Mouse (Mus musculus) hindbrain, embryonic 16.5 days (tissue): ENCODE data around the gene Vamp5. TPM values are rescaled to one million over a fixed set of nuclear protein-coding genes. Genes with fewer than 3 reads are reported as not detected.

Experiments used
- ATAC-seq: fragments of 200-750 bp; cut with Nextera tagmentation; 2 replicates; pipeline ENCODE4 v1.8.0; 2017; ENCODE audit warnings: moderate TSS enrichment, moderate library complexity
- H3K27ac ChIP-seq: fragments of 300-500 bp; sonication (generic); 2 replicates; pipeline ENCODE4 v1.5.1; 2014; ENCODE audit warnings: low read depth, mild to moderate bottlenecking, control low read depth, low read length, moderate library complexity
- H3K27me3 ChIP-seq: fragments of 300-500 bp; sonication (generic); replicated peaks from 2 replicates; pipeline ENCODE4 v1.6.1; 2014; ENCODE audit warnings: low read length; ENCODE audit not compliant: control insufficient read depth, insufficient read depth
- H3K36me3 ChIP-seq: fragments of 300-500 bp; sonication (generic); 2 replicates; pipeline ENCODE4 v1.6.1; 2014; ENCODE audit warnings: mild to moderate bottlenecking, low read length, moderate library complexity, mixed read lengths; ENCODE audit not compliant: control insufficient read depth, insufficient read depth
- H3K4me1 ChIP-seq: fragments of 300-500 bp; sonication (generic); 2 replicates; pipeline ENCODE4 v1.6.1; 2014; ENCODE audit warnings: low read depth, low read length; ENCODE audit not compliant: control insufficient read depth, insufficient read depth
- H3K4me2 ChIP-seq: fragments of 300-500 bp; sonication (generic); 2 replicates; pipeline ENCODE4 v1.6.1; 2014; ENCODE audit warnings: mild to moderate bottlenecking, low read length, control low read depth, moderate library complexity
- H3K4me3 ChIP-seq: fragments of 300-500 bp; sonication (generic); 2 replicates; pipeline ENCODE4 v1.5.1; 2014; ENCODE audit warnings: mild to moderate bottlenecking, low read length, control low read depth, moderate library complexity
- H3K9ac ChIP-seq: fragments of 300-500 bp; sonication (generic); 2 replicates; pipeline ENCODE4 v1.6.1; 2014; ENCODE audit warnings: low read depth, mild to moderate bottlenecking, control low read depth, low read length, moderate library complexity
- H3K9me3 ChIP-seq: fragments of 300-500 bp; sonication (generic); 2 replicates; pipeline ENCODE4 v1.6.1; 2014; ENCODE audit warnings: mild to moderate bottlenecking, low read length, moderate library complexity; ENCODE audit not compliant: control insufficient read depth
- WGBS: fragments of 180-500 bp; shearing (Covaris S2); extraction: QIAGEN DNeasy Blood & Tissue Kit; methylation state at CpG from one replicate; pipeline ENCODE4 v1.1.7; 2014; 5-methylcytosine and 5-hydroxymethylcytosine counted together
- polyA plus RNA-seq: library from polyadenylated mRNA; unstranded; fragments of >200 nt; fragmentation: Nextera tagmentation; extraction: Ambion mirVana; gene quantifications from 2 replicates; pipeline ENCODE4 v1.2.1, GENCODE M21; 2015

Vamp5 gene
- polyA plus RNA-seq, 1 experiment from 2014 or later = 20.1 TPM

DNA sequence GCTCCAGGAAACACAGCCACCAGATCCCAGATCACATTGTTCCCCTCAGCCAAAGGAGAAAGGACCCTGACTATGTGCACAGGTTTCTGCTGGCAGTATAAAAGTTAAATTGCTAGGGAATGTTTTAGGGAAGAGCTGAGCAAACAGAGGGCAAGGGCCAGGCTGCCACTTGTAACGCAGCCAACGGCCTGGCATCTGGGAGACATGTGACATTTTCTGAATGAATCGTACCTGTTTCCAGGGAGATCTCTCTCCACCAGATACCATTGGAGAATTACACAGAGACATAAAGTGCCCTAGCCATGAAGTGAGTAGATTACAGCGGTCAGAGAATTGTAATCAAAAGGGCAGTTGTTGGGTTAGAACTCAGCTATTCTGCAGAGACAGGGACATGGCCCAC, 7.1 kb downstream of the Vamp5 start:
- Histone ChIP-seq H3K27ac (no peak overlapping the region), H3K4me2 (no peak overlapping the region), H3K36me3 (no peaks in the 10 kb centered on the region), H3K27me3 (no peaks in the 10 kb centered on the region), H3K9ac (no peak overlapping the region), H3K4me1 (no peaks in the 10 kb centered on the region), H3K4me3 (no peak overlapping the region), H3K9me3 (no peaks in the 10 kb centered on the region)
- WGBS = 77% methylated on average over 4 of the region's 4 CpGs
- ATAC-seq = no peak

DNA sequence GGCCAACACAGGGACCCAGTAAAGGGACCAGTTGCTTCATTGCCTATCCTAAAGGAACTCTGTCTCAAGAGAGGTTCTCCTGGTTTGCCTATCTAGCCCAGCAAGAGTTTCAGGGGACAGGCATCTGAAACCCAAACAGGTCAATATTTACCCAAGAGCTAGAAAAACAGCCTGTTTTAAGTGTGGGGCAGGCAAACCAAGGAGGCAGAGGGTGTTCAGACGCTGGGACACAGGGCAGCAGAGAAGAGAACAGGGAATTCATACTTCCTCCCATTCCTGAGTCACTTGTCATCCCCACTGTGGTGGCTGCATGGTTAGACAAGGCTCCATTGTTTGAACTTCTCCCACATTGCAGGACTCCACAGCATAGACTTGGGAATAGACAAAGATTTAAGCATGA, 8.7 kb downstream of the Vamp5 start:
- Histone ChIP-seq H3K4me3 (no peak overlapping the region), H3K9ac (no peak overlapping the region), H3K27me3 (no peaks in the 10 kb centered on the region; the same call in 1 of the 2 replicates), H3K27ac (no peak overlapping the region), H3K4me2 (no peak overlapping the region), H3K9me3 (no peaks in the 10 kb centered on the region), H3K36me3 (no peaks in the 10 kb centered on the region), H3K4me1 (no peaks in the 10 kb centered on the region)
- ATAC-seq = no peak
- 19% methylated on average over 1 of the region's 1 CpGs for WGBS

DNA sequence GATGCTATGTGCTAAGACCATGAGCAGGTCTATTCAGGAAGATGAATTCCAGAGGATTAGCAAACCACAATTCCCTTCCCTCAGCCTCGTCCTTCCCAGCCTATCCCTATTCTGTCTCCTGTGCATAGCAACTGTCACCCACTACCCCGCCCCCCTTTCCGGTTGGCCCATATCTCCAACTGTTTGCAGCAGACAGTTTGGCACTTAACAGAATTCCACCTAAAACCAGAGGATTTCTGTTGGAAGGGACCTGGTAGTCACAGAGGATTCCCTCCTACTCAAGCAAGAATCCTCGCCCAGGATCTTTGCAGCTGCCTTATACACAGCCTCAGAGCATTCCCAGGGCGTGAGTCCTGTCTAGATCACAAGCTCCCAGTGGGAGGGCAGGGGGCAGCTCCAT, 9.1 kb downstream of the Vamp5 start:
- no peak overlapping the region for H3K4me3 ChIP-seq
- no peak overlapping the region for H3K9ac ChIP-seq
- H3K27me3 ChIP-seq = no peaks in the 10 kb centered on the region; the same call in 1 of the 2 replicates
- H3K27ac ChIP-seq = no peak overlapping the region
- no peaks in the 10 kb centered on the region for H3K9me3 ChIP-seq
- H3K36me3 ChIP-seq = no peaks in the 10 kb centered on the region
- ATAC-seq = no peak
- no peaks in the 10 kb centered on the region for H3K4me1 ChIP-seq
- no peak overlapping the region for H3K4me2 ChIP-seq
- 49% methylated on average over 5 of the region's 5 CpGs for WGBS

DNA sequence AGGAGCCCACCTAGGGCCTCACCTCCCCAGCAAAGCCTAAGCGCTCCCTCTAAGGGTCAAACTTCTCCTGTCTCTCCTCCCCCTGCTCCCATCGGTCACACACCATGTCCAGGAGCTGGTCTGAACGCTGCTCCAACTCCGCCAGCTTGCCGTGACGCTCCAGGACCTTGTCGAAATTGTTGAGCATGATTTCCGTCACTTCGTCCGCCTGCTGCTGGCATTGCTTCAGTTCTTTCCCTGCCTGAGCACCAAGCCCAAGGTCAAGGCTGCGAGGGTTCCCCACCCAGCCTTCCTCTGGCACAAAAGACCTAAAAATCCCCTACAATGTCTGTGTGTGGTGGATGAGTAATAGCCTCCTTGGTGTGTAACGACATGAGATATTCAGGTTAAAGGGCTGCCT, 10.2 kb downstream of the Vamp5 start:
- WGBS = 80% methylated on average over 12 of the region's 12 CpGs
- no peak for ATAC-seq
- Histone ChIP-seq H3K36me3 (no peaks in the 10 kb centered on the region), H3K4me1 (no peaks in the 10 kb centered on the region), H3K4me3 (no peak overlapping the region), H3K4me2 (no peak overlapping the region), H3K9me3 (no peaks in the 10 kb centered on the region), H3K27me3 (no peaks in the 10 kb centered on the region; the same call in 1 of the 2 replicates), H3K9ac (no peak overlapping the region), H3K27ac (no peak overlapping the region)

DNA sequence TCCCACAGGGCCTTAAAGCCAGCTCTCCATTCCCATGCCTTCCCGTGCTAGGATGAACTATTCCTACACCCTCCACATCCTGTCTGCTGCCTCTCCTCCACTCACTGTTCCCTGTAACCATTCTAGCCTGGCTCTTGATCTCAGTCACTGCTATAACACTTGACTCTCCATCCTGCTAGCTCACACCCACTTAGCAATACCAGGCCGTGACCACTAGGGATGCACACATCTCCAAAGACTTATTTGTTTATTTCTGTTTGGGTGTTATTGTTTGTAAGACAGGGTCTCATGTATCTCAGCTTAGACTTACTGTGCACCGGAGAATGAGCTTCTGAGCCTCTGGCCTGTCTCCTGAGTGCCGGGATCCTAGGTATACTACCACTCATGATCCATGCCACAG, 10.7 kb downstream of the Vamp5 start:
- Histone ChIP-seq H3K27ac (no peak overlapping the region), H3K9me3 (no peaks in the 10 kb centered on the region), H3K36me3 (no peaks in the 10 kb centered on the region), H3K4me3 (no peak overlapping the region), H3K9ac (no peak overlapping the region), H3K4me2 (no peak overlapping the region), H3K4me1 (no peaks in the 10 kb centered on the region), H3K27me3 (no peaks in the 10 kb centered on the region; the same call in 1 of the 2 replicates)
- WGBS = 77% methylated on average over 4 of the region's 4 CpGs
- ATAC-seq = no peak

DNA sequence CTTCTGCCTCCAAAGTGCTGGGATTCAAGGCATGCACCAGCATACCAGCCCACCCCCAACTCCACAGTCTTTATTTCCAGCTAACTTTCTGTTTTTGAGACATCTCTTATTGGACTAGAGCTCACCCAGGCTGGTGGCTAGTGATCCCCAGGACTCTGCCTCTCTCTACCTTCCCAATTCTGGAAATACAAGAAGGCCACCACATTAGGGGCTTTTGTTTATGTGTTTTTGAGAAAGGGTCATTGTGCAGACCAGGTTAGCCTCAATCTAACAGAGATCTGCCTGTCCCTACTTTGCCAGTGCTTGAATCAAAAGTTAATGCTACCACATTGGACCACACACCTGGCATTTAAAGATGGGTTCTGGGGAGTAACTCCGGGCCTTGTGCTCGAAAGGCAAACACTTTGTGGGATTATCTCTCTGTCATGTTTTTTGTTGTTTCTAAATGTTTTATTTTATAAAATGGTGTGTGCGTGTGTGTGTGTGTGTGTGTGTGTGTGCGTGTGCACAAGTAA, 12.8 kb downstream of the Vamp5 start:
- no peak overlapping the region for H3K4me3 ChIP-seq
- no peak overlapping the region for H3K4me2 ChIP-seq
- no peaks in the 10 kb centered on the region for H3K9me3 ChIP-seq
- H3K4me1 ChIP-seq = peaks cover 2% of the 10 kb centered on the region; the same call in 1 of the 2 replicates
- no peaks in the 10 kb centered on the region; the same call in 1 of the 2 replicates for H3K27me3 ChIP-seq
- no peak for ATAC-seq
- no peak overlapping the region for H3K9ac ChIP-seq
- 82% methylated on average over 4 of the region's 4 CpGs for WGBS
- H3K36me3 ChIP-seq = no peaks in the 10 kb centered on the region
- H3K27ac ChIP-seq = no peak overlapping the region

DNA sequence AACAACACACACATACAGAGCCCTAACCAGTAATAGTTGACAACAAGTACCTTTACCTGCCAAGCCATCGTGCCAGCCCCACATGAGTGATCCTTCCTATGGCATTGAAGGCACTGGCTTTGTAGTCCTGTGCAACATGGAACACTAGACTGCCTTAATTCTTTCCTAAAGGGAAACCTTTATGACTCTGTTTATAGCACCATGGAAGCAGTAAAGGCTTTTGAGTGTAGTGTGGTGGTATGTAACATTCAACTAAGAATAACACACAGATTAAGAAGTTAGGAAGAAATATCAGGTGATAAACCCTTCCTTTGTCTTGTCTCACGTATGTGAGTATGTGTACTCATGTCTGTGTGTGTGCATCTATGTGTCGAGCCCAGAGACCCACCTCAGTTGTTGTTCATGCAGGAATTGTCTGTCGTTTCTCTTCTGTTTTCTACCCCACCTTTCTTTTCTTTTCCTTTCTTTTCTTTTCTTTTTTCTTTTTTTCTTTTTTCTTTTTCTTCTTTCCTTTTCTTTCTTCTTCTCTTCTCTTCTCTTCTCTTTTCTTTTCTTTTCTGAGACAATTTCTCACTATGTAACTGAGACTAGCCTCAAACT, 13.3 kb downstream of the Vamp5 start, which contains the start of gene Rnf181:
Gene Rnf181 (minus strand): TSS at position 113 of the 600 bp plus-strand sequence.
- no peak within 1 kb of the TSS for H3K4me2 ChIP-seq
- no peaks in the 10 kb centered on the region; the same call in 1 of the 2 replicates for H3K27me3 ChIP-seq
- no peaks in the 10 kb centered on the region for H3K36me3 ChIP-seq
- no peak within 1 kb of the TSS for H3K9ac ChIP-seq
- WGBS = 74% methylated on average over 4 of the region's 4 CpGs
- H3K4me3 ChIP-seq = no peak within 1 kb of the TSS
- H3K9me3 ChIP-seq = no peaks in the 10 kb centered on the region
- no peak for ATAC-seq
- H3K4me1 ChIP-seq = peaks cover 2% of the 10 kb centered on the region; the same call in 1 of the 2 replicates
- H3K27ac ChIP-seq = no peak within 1 kb of the TSS

DNA sequence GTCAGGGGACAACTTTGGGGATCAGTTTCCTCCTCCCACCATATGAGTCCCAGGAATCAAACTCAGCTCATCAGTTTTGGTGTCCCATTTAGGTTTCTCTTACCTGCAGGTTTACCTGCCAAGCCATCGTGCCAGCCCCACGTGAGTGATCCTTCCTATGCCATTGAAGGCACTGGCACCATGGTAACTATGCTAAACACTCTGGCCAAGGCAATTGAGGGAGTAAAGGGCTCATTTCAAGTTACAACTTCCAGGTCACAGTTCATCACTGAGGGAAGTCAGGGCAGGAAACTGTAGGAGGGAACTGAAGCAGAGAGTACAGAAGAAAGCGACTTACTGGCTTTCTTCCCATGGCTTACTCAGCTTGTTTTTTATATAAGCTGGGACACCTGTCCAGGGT, 14.0 kb downstream of the Vamp5 start:
- Histone ChIP-seq H3K4me1 (peaks cover 7% of the 10 kb centered on the region), H3K27me3 (no peaks in the 10 kb centered on the region; the same call in 1 of the 2 replicates), H3K4me3 (no peak overlapping the region), H3K36me3 (no peaks in the 10 kb centered on the region), H3K9ac (no peak overlapping the region), H3K9me3 (no peaks in the 10 kb centered on the region), H3K4me2 (no peak overlapping the region), H3K27ac (no peak overlapping the region)
- no peak for ATAC-seq
- 63% methylated on average over 3 of the region's 3 CpGs for WGBS

DNA sequence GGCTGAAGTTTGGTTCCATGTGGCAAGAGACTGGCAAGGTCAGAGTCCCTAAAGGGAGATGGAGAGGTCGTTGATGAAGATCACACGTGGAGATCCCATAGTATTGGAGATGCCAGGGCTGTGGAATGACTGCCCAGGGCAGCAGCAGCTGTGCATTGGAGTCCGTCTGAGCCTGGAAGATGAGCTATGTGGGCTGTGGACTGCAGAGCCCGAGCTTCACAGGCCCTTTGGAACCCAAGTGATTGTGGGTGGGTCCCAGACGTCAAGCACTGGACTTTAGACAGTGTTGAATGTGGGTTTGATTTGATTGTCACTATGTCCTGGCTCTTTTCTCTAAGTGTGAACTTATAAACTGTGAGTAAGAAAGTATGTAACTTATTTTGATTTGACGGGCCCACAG, 15.3 kb downstream of the Vamp5 start:
- H3K4me3 ChIP-seq = no peak overlapping the region
- ATAC-seq = no peak
- peaks cover 2% of the 10 kb centered on the region; the same call in 1 of the 2 replicates for H3K36me3 ChIP-seq
- peaks cover 18% of the 10 kb centered on the region for H3K4me1 ChIP-seq
- H3K27me3 ChIP-seq = no peaks in the 10 kb centered on the region; the same call in 1 of the 2 replicates
- H3K9me3 ChIP-seq = no peaks in the 10 kb centered on the region
- no peak overlapping the region for H3K9ac ChIP-seq
- 82% methylated on average over 6 of the region's 6 CpGs for WGBS
- no peak overlapping the region for H3K4me2 ChIP-seq
- H3K27ac ChIP-seq = no peak overlapping the region
